Comparison of ENCODE assay signal across 7 mouse cellular contexts in the genomic region with DNA sequence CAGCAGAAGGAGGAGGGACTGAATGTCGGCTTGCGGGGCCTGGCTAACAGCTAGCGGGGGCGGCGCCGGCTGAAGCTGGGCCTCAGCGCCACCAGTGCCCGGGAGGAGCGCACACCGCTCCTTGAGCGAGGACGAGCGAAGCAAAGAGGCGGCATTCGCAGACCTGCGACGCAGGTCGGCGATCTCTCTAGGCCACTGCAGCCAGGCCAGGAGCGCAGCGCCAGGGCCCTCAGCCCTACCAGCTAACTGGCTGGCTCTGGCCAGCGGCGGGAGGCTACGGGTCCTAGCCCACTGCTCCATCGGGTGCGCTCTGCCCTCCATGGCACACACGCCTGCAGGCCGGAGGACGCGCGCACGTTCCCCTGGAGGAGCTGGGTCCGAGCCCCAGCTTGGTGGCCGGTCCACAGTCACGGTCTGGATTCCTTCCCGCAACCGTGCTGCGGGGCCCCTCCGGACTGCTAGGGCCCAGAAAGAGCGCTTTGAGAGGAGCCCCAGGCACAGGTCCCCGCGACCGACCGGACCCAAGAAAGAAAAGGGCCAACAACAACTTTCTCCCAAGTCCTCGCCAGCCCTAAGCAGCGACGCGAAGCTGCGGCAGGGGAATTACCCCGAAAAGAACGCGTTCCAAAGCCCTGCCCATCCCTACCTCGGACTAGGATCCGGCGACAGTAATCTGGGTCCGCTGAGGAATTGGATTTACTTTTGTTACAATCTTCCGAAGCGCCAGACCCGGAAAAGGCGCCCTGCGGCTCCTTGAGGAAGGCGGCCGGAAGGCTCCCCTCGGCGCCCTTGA. TPM values are rescaled to one million over a fixed set of nuclear protein-coding genes. Genes with fewer than 3 reads are reported as not detected.
DNase-seq lines count a peak whose midpoint lies in the region; ATAC-seq and TF ChIP-seq lines count a peak whose summit lies in the region.

No protein-coding gene starts in this region.

- H3K4me2 ChIP-seq in lung, postnatal 0 days (replicated peaks; ENCODE audit: low read depth, low read length), result peak overlapping the region; percentile 54
- H3K4me2 ChIP-seq in forebrain, embryonic 12.5 days, result peak overlapping the region; percentile 74
- H3K4me2 ChIP-seq in limb, embryonic 12.5 days, result peak overlapping the region; percentile 56
- peak overlapping the region; percentile 25 for H3K4me2 ChIP-seq in stomach, embryonic 14.5 days (replicated peaks; ENCODE audit: low read depth, low read length)

- H3K36me3 ChIP-seq in lung, postnatal 0 days (ENCODE audit: insufficient read depth, low read length), result no peaks in the 10 kb centered on the region
- H3K36me3 ChIP-seq in forebrain, embryonic 12.5 days (replicated peaks), result no peaks in the 10 kb centered on the region
- no peaks in the 10 kb centered on the region for H3K36me3 ChIP-seq in limb, embryonic 12.5 days
- no peaks in the 10 kb centered on the region for H3K36me3 ChIP-seq in stomach, embryonic 14.5 days (ENCODE audit: control insufficient read depth, insufficient read depth, low read length)

- no peak for TF ChIP-seq CTCF in lung, postnatal 0 days (IDR thresholded peaks at IDR 0.05)

- H3K9me3 ChIP-seq in lung, postnatal 0 days (ENCODE audit: low read length), result no peaks in the 10 kb centered on the region
- H3K9me3 ChIP-seq in forebrain, embryonic 12.5 days, result no peaks in the 10 kb centered on the region
- no peaks in the 10 kb centered on the region for H3K9me3 ChIP-seq in limb, embryonic 12.5 days
- no peaks in the 10 kb centered on the region for H3K9me3 ChIP-seq in stomach, embryonic 14.5 days (ENCODE audit: control insufficient read depth, low read depth, low read length)

- DNase-seq in lung, postnatal 0 days (ENCODE audit: low spot score), result no peak
- DNase-seq in lung, adult 18-20 months, result no peak
- DNase-seq in right cerebral cortex, postnatal 25 days, result no peak
- no peak for DNase-seq in urinary bladder, postnatal 14 days (ENCODE audit: low spot score)

- no peak overlapping the region for H3K27ac ChIP-seq in lung, postnatal 0 days (ENCODE audit: low read length)
- H3K27ac ChIP-seq in forebrain, embryonic 12.5 days, result peak overlapping the region; percentile 88
- no peak overlapping the region for H3K27ac ChIP-seq in limb, embryonic 12.5 days
- H3K27ac ChIP-seq in stomach, embryonic 14.5 days (ENCODE audit: low read length), result no peak overlapping the region

- H3K27me3 ChIP-seq in lung, postnatal 0 days (replicated peaks; ENCODE audit: insufficient read depth, low read length), result peaks cover 92% of the 10 kb centered on the region
- peaks cover 96% of the 10 kb centered on the region for H3K27me3 ChIP-seq in forebrain, embryonic 12.5 days
- H3K27me3 ChIP-seq in limb, embryonic 12.5 days, result peaks cover 100% of the 10 kb centered on the region
- H3K27me3 ChIP-seq in stomach, embryonic 14.5 days (ENCODE audit: control insufficient read depth, insufficient read depth, low read length), result peaks cover 79% of the 10 kb centered on the region

- no peak for TF ChIP-seq EP300 in lung, postnatal 0 days (IDR thresholded peaks at IDR 0.05)

- no peak for ATAC-seq in lung, postnatal 0 days
- ATAC-seq in forebrain, embryonic 12.5 days (ENCODE audit: low FRiP score), result no peak
- ATAC-seq in limb, embryonic 12.5 days (ENCODE audit: insufficient number of reproducible peaks, insufficient read depth, low FRiP score, low TSS enrichment, low read depth), result no peak
- ATAC-seq in stomach, embryonic 14.5 days (ENCODE audit: insufficient number of reproducible peaks, insufficient read depth, low FRiP score, low read depth), result no peak

- H3K4me1 ChIP-seq in lung, postnatal 0 days (ENCODE audit: insufficient read depth, low read depth, low read length), result 0 out of 2 replicates have a peak, but pooled peaks cover 6% of the 10 kb centered on the region
- peaks cover 61% of the 10 kb centered on the region for H3K4me1 ChIP-seq in forebrain, embryonic 12.5 days
- peaks cover 45% of the 10 kb centered on the region for H3K4me1 ChIP-seq in limb, embryonic 12.5 days (replicated peaks)
- H3K4me1 ChIP-seq in stomach, embryonic 14.5 days (ENCODE audit: control insufficient read depth, insufficient read depth, low read length), result peaks cover 17% of the 10 kb centered on the region; the same call in 1 of the 2 replicates

- peak overlapping the region; percentile 33 for H3K4me3 ChIP-seq in lung, postnatal 0 days (ENCODE audit: low read depth, low read length)
- H3K4me3 ChIP-seq in forebrain, embryonic 12.5 days (replicated peaks), result peak overlapping the region; percentile 61
- H3K4me3 ChIP-seq in limb, embryonic 12.5 days (replicated peaks), result peak overlapping the region; percentile 36
- peak overlapping the region; percentile 19 for H3K4me3 ChIP-seq in stomach, embryonic 14.5 days (ENCODE audit: low read depth, low read length)

- WGBS in lung, postnatal 0 days, result 2% methylated on average over 63 of the region's 65 CpGs
- WGBS in forebrain, embryonic 12.5 days, result under 1% methylated on average over 65 of the region's 65 CpGs
- under 1% methylated on average over 65 of the region's 65 CpGs for WGBS in limb, embryonic 12.5 days
- under 1% methylated on average over 64 of the region's 65 CpGs for WGBS in stomach, embryonic 14.5 days

- no peak overlapping the region for H3K9ac ChIP-seq in lung, postnatal 0 days (replicated peaks; ENCODE audit: low read depth)
- peak overlapping the region; percentile 85 for H3K9ac ChIP-seq in forebrain, embryonic 12.5 days
- 0 out of 2 replicates have a peak overlapping the region, but pooled peaks have one; percentile 27 for H3K9ac ChIP-seq in limb, embryonic 12.5 days (replicated peaks)
- no peak overlapping the region for H3K9ac ChIP-seq in stomach, embryonic 14.5 days (replicated peaks; ENCODE audit: low read depth, low read length)

RNA-seq across cellular contexts. Expression of a gene that starts 0.5 kb away (rescaled TPM):
- polyA plus RNA-seq in lung, postnatal 0 days (2015; fragmentation: Nextera tagmentation; extraction: Ambion mirVana), result not detected in 2 replicates
- polyA plus RNA-seq in forebrain, embryonic 12.5 days (2016; fragmentation: Nextera tagmentation; extraction: Ambion mirVana), result 4.2 and 6.8 TPM in 2 replicates
- not detected in 2 replicates for polyA plus RNA-seq in limb, embryonic 12.5 days (2016; fragmentation: Nextera tagmentation; extraction: Ambion mirVana)
- polyA plus RNA-seq in stomach, embryonic 14.5 days (2014; fragmentation: Nextera tagmentation; extraction: Ambion mirVana), result not detected in 2 replicates

RNA-seq across cellular contexts. Expression of a gene that starts 49.7 kb away (rescaled TPM):
- polyA plus RNA-seq in lung, postnatal 0 days (2015; fragmentation: Nextera tagmentation; extraction: Ambion mirVana), result not detected in 2 replicates
- polyA plus RNA-seq in forebrain, embryonic 12.5 days (2016; fragmentation: Nextera tagmentation; extraction: Ambion mirVana), result not detected in 2 replicates
- not detected in 2 replicates for polyA plus RNA-seq in limb, embryonic 12.5 days (2016; fragmentation: Nextera tagmentation; extraction: Ambion mirVana)
- 0.10 TPM in 1 of 2 replicates, not detected in the other for polyA plus RNA-seq in stomach, embryonic 14.5 days (2014; fragmentation: Nextera tagmentation; extraction: Ambion mirVana)

Comparison
In these comparisons a context has a peak if more than half of its experiments do, and no peak if none do; other contexts are left out.
1. H3K9ac ChIP-seq: peak in forebrain, embryonic 12.5 days (single experiment) and limb, embryonic 12.5 days (single experiment); none in lung, postnatal 0 days (single experiment) and stomach, embryonic 14.5 days (single experiment).
2. Peak in every context shown above with its lines, with median percentiles within 50 percentile points of each other: H3K4me2 ChIP-seq and H3K4me3 ChIP-seq.